Mouse (Mus musculus) hindbrain, embryonic 14.5 days (tissue): ENCODE measurements around the gene Phlda1. TPM values are rescaled to one million over a fixed set of nuclear protein-coding genes. Genes with fewer than 3 reads are reported as not detected.

ENCODE experiments used
- ATAC-seq: fragments of 200-750 bp; cut with Nextera tagmentation; 2 replicates; pipeline ENCODE4 v1.8.0; 2017; ENCODE audit warnings: moderate number of reproducible peaks, mild to moderate bottlenecking, moderate TSS enrichment, moderate library complexity; ENCODE audit not compliant: low FRiP score
- DNase-seq: peaks from one replicate; pipeline ENCODE4 v3.0.0-alpha.2; 2015; ENCODE audit warnings: low spot score
- H3K27ac ChIP-seq: fragments of 300-500 bp; sonication (generic); 2 replicates; pipeline ENCODE4 v1.5.1; 2014; ENCODE audit warnings: mild to moderate bottlenecking, moderate library complexity
- H3K27me3 ChIP-seq: fragments of 300-500 bp; sonication (generic); 2 replicates; pipeline ENCODE4 v1.6.1; 2014; ENCODE audit warnings: mild to moderate bottlenecking, low read length, mixed read lengths; ENCODE audit not compliant: control insufficient read depth, insufficient read depth
- H3K36me3 ChIP-seq: fragments of 300-500 bp; sonication (generic); replicated peaks from 2 replicates; pipeline ENCODE4 v1.6.1; 2014; ENCODE audit not compliant: control insufficient read depth, insufficient read depth
- H3K4me1 ChIP-seq: fragments of 300-500 bp; sonication (generic); replicated peaks from 2 replicates; pipeline ENCODE4 v1.6.1; 2014; ENCODE audit warnings: antibody characterized with exemption, low read length, mixed read lengths; ENCODE audit not compliant: control insufficient read depth, insufficient read depth
- H3K4me2 ChIP-seq: fragments of 300-500 bp; sonication (generic); replicated peaks from 2 replicates; pipeline ENCODE4 v1.6.1; 2014; ENCODE audit warnings: mild to moderate bottlenecking, moderate library complexity
- H3K4me3 ChIP-seq: fragments of 300-500 bp; sonication (generic); replicated peaks from 2 replicates; pipeline ENCODE4 v1.5.1; 2014; ENCODE audit warnings: mild to moderate bottlenecking, low read length
- H3K9ac ChIP-seq: fragments of 300-500 bp; sonication (generic); 2 replicates; pipeline ENCODE4 v1.6.1; 2014
- H3K9me3 ChIP-seq: fragments of 300-500 bp; sonication (generic); 2 replicates; pipeline ENCODE4 v1.6.1; 2016; ENCODE audit warnings: low read length; ENCODE audit not compliant: control insufficient read depth
- WGBS: fragments of 180-500 bp; shearing (Covaris S2); extraction: QIAGEN DNeasy Blood & Tissue Kit; methylation state at CpG from one replicate; pipeline ENCODE4 v1.1.7; 2014; 5-methylcytosine and 5-hydroxymethylcytosine counted together
- polyA plus RNA-seq: library from polyadenylated mRNA; unstranded; fragments of >200 nt; fragmentation: Nextera tagmentation; extraction: Ambion mirVana; gene quantifications from 2 replicates; pipeline ENCODE4 v1.2.1, GENCODE M21; 2014

The Phlda1 gene
- polyA plus RNA-seq, 1 experiment from 2014 or later = 66.6 TPM

- DNase-seq (no peak), ATAC-seq (no peak; the same call in 1 of the 2 replicates)
- no peaks in the 10 kb centered on the region for H3K4me1 ChIP-seq
- H3K27me3 ChIP-seq = no peaks in the 10 kb centered on the region
- WGBS = 72% methylated on average over 6 of the region's 6 CpGs
- H3K9ac ChIP-seq = no peak overlapping the region
- no peak overlapping the region for H3K4me2 ChIP-seq
- no peaks in the 10 kb centered on the region for H3K36me3 ChIP-seq
- H3K27ac ChIP-seq = no peak overlapping the region
- no peaks in the 10 kb centered on the region for H3K9me3 ChIP-seq
- no peak overlapping the region for H3K4me3 ChIP-seq
Observed at GRCm38 (mm10) chr10:111550075-111550695, 44.1 kb downstream of the Phlda1 start.

DNA sequence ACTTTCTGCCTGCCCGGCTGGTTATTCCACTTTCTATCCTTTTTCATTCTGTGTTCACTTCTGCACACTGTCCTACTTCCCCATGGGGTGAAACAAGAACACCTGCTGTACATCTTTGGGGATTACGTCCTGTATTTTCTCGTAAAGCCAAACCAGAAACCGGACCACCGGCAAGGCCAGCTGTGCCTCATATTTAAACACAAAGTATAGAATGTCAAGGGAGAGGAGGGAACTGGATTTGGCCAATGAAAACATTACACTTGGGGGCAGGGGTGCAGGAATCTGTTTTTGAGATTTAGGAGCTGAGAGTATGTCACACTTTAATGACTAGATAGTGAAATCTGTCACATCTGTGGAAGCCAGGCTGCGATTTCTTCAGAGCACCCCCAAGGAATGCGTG, 47.6 kb downstream of the Phlda1 start:
- Histone ChIP-seq H3K4me2 (no peak overlapping the region), H3K4me3 (no peak overlapping the region), H3K9me3 (no peaks in the 10 kb centered on the region), H3K9ac (no peak overlapping the region), H3K36me3 (no peaks in the 10 kb centered on the region), H3K27me3 (no peaks in the 10 kb centered on the region), H3K4me1 (no peaks in the 10 kb centered on the region), H3K27ac (no peak overlapping the region)
- DNase-seq = no peak
- 83% methylated on average over 7 of the region's 7 CpGs for WGBS
- ATAC-seq = no peak

DNA sequence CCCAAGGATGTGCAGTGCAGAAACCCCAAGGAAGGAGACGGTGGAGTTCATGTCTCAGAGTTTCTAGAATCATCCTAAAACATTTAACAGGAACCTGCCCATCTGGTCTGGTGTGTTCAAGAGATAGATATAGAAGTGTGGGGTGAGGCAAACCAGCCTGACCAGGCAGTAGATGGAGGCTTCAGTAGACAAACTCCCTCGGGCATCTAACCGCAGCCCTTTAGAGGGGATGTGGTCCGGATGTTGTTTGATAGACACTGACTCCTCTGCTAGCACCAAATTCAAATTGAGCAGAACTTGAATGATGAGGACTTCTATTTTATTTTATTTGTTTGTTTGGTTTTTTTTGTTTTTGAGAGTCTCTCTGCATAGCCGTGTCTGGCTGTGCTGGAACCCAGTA, 48.6 kb downstream of the Phlda1 start:
- Histone ChIP-seq H3K4me3 (no peak overlapping the region), H3K4me1 (peaks cover 5% of the 10 kb centered on the region; the same call in 1 of the 2 replicates), H3K27me3 (no peaks in the 10 kb centered on the region), H3K27ac (no peak overlapping the region), H3K4me2 (no peak overlapping the region), H3K9me3 (no peaks in the 10 kb centered on the region), H3K9ac (no peak overlapping the region), H3K36me3 (no peaks in the 10 kb centered on the region)
- ATAC-seq (no peak), DNase-seq (no peak)
- 94% methylated on average over 5 of the region's 5 CpGs for WGBS

DNA sequence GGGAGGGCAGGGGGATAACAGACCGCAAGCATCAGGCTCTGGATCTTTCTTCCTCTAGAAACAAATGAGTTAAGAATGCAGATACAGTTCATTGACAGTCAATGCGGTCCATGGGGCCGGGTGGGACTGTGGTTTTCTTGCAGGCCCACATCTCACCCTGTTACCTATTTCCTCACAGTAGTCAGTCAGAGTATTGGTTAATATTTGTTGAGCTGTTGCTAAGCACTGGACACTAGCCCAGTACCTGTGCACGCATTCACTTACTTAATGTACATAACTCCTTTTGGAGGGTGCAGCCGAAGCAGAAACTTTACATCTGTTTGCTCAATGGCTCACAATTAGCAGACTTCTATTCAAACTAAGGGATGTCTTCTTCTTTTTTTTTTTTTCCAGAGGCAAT, 52.1 kb downstream of the Phlda1 start:
- H3K9ac ChIP-seq = no peak overlapping the region
- peaks cover 5% of the 10 kb centered on the region; the same call in 1 of the 2 replicates for H3K4me1 ChIP-seq
- ATAC-seq (no peak), DNase-seq (no peak)
- no peaks in the 10 kb centered on the region for H3K36me3 ChIP-seq
- no peak overlapping the region for H3K4me2 ChIP-seq
- H3K4me3 ChIP-seq = no peak overlapping the region
- H3K27me3 ChIP-seq = no peaks in the 10 kb centered on the region
- 80% methylated on average over 5 of the region's 5 CpGs for WGBS
- no peak overlapping the region for H3K27ac ChIP-seq
- no peaks in the 10 kb centered on the region for H3K9me3 ChIP-seq

Other genes starting within 250 kb of the Phlda1 start
- 5.7 and 6.1 TPM in 2 replicates for gene Bbs10, start 207.6 kb upstream of the Phlda1 start, polyA plus RNA-seq
- 178 and 185 TPM in 2 replicates for gene Nap1l1, start 33.1 kb upstream of the Phlda1 start, polyA plus RNA-seq